Mouse (Mus musculus) megakaryocyte, embryonic 14.5 days (primary cell): ENCODE data around the gene Dgcr8.

Experiments used
- FLI1 ChIP-seq: IDR thresholded peaks from 2 replicates; pipeline ENCODE4 v1.6.1; 2012; ENCODE audit warnings: low read length, inconsistent platforms, mixed read lengths
- GATA1 ChIP-seq: IDR thresholded peaks from 3 replicates; pipeline ENCODE4 v1.6.1; 2012; ENCODE audit warnings: mixed read lengths, low read length, inconsistent platforms, borderline replicate concordance

- TF ChIP-seq GATA1 (no peak), FLI1 (no peak)
These were observed 78.2 kb downstream of the Dgcr8 start for GRCm38 (mm10) chr16:18210701-18211416.
